Mouse (Mus musculus) spleen, adult 2 months (tissue): ENCODE data around the gene Efna5. TPM values are rescaled to one million over a fixed set of nuclear protein-coding genes. Genes with fewer than 3 reads are reported as not detected.

Experiments used
- DNase-seq, 2 experiments: peaks; one replicate each; pipeline versions ENCODE4 v3.0.0 to v3.0.0-alpha.2; 2012 to 2021; ENCODE audit warnings: low spot score in 2 of 2, low read depth in 1 of 2
- H3K27ac ChIP-seq: fragments of 200-500 bp; 2 replicates; pipeline ENCODE4 v1.5.1; 2012; ENCODE audit warnings: low read length, inconsistent platforms; ENCODE audit not compliant: insufficient read depth
- H3K27me3 ChIP-seq: fragments of 200-500 bp; 2 replicates; pipeline ENCODE4 v1.6.1; 2012; ENCODE audit warnings: mild to moderate bottlenecking, moderate library complexity, low read length, inconsistent platforms; ENCODE audit not compliant: control insufficient read depth, insufficient read depth
- H3K36me3 ChIP-seq: fragments of 200-500 bp; 2 replicates; pipeline ENCODE4 v1.6.1; 2012; ENCODE audit warnings: mild to moderate bottlenecking, low read length, inconsistent platforms; ENCODE audit not compliant: control insufficient read depth, insufficient read depth
- H3K4me1 ChIP-seq: fragments of 200-500 bp; 2 replicates; pipeline ENCODE4 v1.6.1; 2011; ENCODE audit warnings: inconsistent platforms; ENCODE audit not compliant: control insufficient read depth, insufficient read depth, insufficient read length
- H3K4me3 ChIP-seq: fragments of 200-500 bp; 2 replicates; pipeline ENCODE4 v1.5.1; 2011; ENCODE audit warnings: mild to moderate bottlenecking, inconsistent platforms; ENCODE audit not compliant: insufficient read depth, insufficient read length; ENCODE audit errors: extremely low read depth
- CTCF ChIP-seq: fragments of 200-500 bp; IDR thresholded peaks from 2 replicates; pipeline ENCODE4 v1.5.1; 2011; ENCODE audit warnings: mild to moderate bottlenecking, inconsistent platforms; ENCODE audit not compliant: insufficient read depth, insufficient read length, insufficient replicate concordance; ENCODE audit errors: extremely low read depth
- POLR2A ChIP-seq: fragments of 200-500 bp; IDR thresholded peaks from 2 replicates; pipeline ENCODE4 v1.6.1; 2011; ENCODE audit warnings: low read depth, low read length, inconsistent platforms
- WGBS: fragments of 180-500 bp; shearing (Covaris S2); methylation state at CpG from one replicate; pipeline ENCODE4 v1.1.7; 2018; 5-methylcytosine and 5-hydroxymethylcytosine counted together
- polyA plus RNA-seq: library from polyadenylated mRNA; depleted of rRNA; stranded (reverse); fragments of >200 nt; gene quantifications from 2 replicates; pipeline ENCODE4 v1.2.3, GENCODE M21; 2012

Gene Efna5
- polyA plus RNA-seq, 1 experiment: 0.30 TPM

DNA sequence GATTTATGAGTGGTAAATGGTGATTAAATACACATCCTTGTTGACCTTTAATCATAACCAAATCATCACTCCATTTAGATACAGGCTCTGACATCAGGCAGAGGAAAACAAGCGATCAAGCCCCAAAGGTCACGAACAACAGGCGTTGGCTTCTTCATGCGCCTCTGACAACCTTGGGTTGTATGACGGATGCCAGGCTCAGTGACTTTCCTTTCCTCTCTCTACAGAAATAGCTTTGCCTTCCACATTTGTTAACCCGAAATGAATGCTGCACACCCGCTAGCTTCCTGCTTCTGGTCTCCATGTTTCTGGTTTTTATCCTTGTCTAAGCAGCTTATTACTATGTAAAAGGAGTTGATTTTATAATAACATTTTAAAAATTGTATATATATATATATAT, 244.2 kb downstream of the Efna5 start:
- DNase-seq: no peak
- H3K36me3 ChIP-seq: no peaks in the 10 kb centered on the region
- TF ChIP-seq POLR2A: no peak
- TF ChIP-seq CTCF: no peak
- H3K27ac ChIP-seq: no peak overlapping the region
- H3K4me3 ChIP-seq: no peak overlapping the region
- 89% methylated on average over 7 of the region's 7 CpGs for WGBS
- H3K4me1 ChIP-seq: no peaks in the 10 kb centered on the region
- no peaks in the 10 kb centered on the region for H3K27me3 ChIP-seq

DNA sequence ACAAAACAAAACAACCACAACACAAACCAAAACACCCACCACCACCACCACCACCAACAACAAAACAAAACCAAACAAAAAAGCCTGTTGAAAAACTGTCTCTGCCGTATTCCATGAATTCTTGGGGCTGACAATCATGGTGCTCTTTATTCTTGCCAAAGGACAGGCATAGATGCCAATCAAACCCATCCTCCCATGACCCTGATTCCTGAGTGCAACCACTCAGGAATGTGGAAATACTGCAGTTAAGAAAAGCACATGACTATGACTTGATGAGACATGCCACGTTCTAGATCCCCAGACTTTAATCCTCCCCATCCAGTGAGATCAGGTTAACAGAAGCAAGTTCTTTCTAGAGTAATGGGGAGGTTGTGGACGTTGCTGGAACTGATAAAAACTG, 246.2 kb downstream of the Efna5 start:
- DNase-seq: no peak
- Histone ChIP-seq H3K36me3 (no peaks in the 10 kb centered on the region), H3K27ac (no peak overlapping the region), H3K27me3 (no peaks in the 10 kb centered on the region), H3K4me1 (no peaks in the 10 kb centered on the region), H3K4me3 (no peak overlapping the region)
- 80% methylated on average over 3 of the region's 3 CpGs for WGBS
- TF ChIP-seq POLR2A (no peak), CTCF (no peak)

DNA sequence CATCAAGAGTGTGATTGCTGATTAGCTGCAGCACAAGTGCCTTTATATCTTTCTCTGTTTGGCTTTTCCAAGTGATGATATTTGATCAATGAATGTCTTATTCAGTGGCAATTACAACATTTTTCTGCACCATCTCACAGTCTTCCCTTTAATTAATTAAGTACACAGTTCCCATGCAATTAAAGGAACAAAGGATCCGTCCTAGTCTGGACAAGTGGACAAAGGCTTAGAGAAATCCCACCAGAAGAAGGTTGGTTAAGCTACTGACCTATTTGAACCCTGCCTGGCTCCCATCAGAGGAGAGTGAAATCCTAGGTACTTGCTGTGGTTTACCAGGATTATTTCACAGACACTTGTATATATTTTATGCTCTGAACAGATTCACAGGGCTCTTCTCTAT, 252.6 kb downstream of the Efna5 start:
- 65% methylated on average over 1 of the region's 1 CpGs for WGBS
- no peak overlapping the region for H3K27ac ChIP-seq
- H3K4me1 ChIP-seq: no peaks in the 10 kb centered on the region
- H3K27me3 ChIP-seq: no peaks in the 10 kb centered on the region
- no peaks in the 10 kb centered on the region for H3K36me3 ChIP-seq
- no peak overlapping the region for H3K4me3 ChIP-seq
- TF ChIP-seq CTCF: no peak
- no peak for TF ChIP-seq POLR2A
- no peak for DNase-seq

- WGBS: 15% methylated on average over 1 of the region's 1 CpGs
- H3K4me1 ChIP-seq: no peaks in the 10 kb centered on the region
- no peak for DNase-seq
- no peak overlapping the region for H3K27ac ChIP-seq
- no peak for TF ChIP-seq CTCF
- TF ChIP-seq POLR2A: no peak
- no peaks in the 10 kb centered on the region for H3K36me3 ChIP-seq
- no peaks in the 10 kb centered on the region for H3K27me3 ChIP-seq
- no peak overlapping the region for H3K4me3 ChIP-seq
Measured at GRCm38 (mm10) chr17:62627508-62627907, 253.6 kb downstream of the Efna5 start.

- H3K4me3 ChIP-seq: no peak overlapping the region
- H3K27ac ChIP-seq: no peak overlapping the region
- H3K27me3 ChIP-seq: no peaks in the 10 kb centered on the region
- DNase-seq: no peak
- WGBS: 87% methylated on average over 8 of the region's 8 CpGs
- no peaks in the 10 kb centered on the region for H3K4me1 ChIP-seq
- H3K36me3 ChIP-seq: no peaks in the 10 kb centered on the region
- no peak for TF ChIP-seq POLR2A
Measured at GRCm38 (mm10) chr17:62625646-62626020, 255.5 kb downstream of the Efna5 start.

DNA sequence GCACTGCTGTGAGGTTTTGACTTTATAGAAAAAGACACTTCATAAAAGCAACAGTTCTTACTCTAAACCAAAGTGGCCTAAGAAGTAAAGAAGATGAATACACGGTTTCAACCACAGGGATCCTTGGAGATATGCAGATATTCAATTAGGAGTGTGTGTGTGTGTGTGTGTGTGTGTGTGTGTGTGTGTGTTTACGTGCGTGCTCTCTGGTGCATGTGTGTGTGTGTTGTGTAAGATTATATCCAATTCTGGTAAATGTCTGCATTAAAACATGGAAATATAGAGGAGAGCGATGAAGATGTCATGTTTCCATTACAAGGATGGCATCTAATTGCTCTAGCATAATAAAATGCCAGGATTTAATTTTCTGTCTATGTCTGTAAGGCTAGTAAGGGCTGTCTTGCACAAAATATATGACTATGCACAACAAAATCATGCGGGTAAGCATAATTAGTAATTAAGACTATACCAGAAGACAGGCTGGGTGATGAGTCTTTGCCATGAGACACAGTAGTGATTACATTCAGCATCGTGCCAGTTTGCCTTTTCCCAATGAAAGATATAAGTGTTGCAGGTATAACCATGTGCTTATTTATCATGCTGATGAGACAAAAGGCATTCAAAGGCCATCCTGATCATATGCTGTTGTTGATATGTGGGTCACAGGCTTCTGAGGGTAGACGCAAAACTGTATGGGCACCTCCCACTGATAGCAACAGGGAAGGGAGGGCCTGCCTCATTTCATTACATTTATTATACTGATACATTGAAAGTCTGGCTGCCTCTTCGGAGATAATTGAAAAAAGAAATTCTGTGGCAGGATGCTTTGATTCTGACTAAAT, 256.1 kb downstream of the Efna5 start:
- DNase-seq: no peak
- Histone ChIP-seq H3K27me3 (no peaks in the 10 kb centered on the region), H3K4me3 (no peak overlapping the region), H3K36me3 (no peaks in the 10 kb centered on the region), H3K27ac (no peak overlapping the region), H3K4me1 (no peaks in the 10 kb centered on the region)
- WGBS: 90% methylated on average over 8 of the region's 8 CpGs
- TF ChIP-seq CTCF (no peak), POLR2A (no peak)

- 73% methylated on average over 3 of the region's 3 CpGs for WGBS
- no peak overlapping the region for H3K27ac ChIP-seq
Measured at GRCm38 (mm10) chr17:62623224-62623623, 257.9 kb downstream of the Efna5 start.

More at GRCm38 (mm10) chr17:62623224-62623623, 257.9 kb downstream of the Efna5 start:
- TF ChIP-seq POLR2A (no peak), CTCF (no peak)
- no peaks in the 10 kb centered on the region for H3K27me3 ChIP-seq
- H3K4me1 ChIP-seq: no peaks in the 10 kb centered on the region
- DNase-seq: no peak
- H3K36me3 ChIP-seq: no peaks in the 10 kb centered on the region
- no peak overlapping the region for H3K4me3 ChIP-seq
